ENCODE assay signal across 22 mouse cellular contexts in genomic region chr3:148510381-148510780, GRCm38 (mm10).
A peak's percentile ranks its signal among the peaks of the same experiment; 100 is the strongest.
DNase-seq lines count a peak whose midpoint lies in the region; ATAC-seq and TF ChIP-seq lines count a peak whose summit lies in the region.
"Had no signal": no experiment of that assay in that cellular context is flagged by ENCODE, and none has a peak within 500 bp of the region (broad histone marks: within the 10 kb centered on the region; RNA-seq: fewer than 3 reads in every experiment).

No protein-coding gene starts in this region.

- dilution Hi-C loops in CH12.LX (cut with MboI; ENCODE audit: extremely low pct_ligation_motif_present, extremely low pct_unique_long_range_greater_than_20kb, low sequenced_read_pairs): no loop called here

- no peak overlapping the region for H3K9ac ChIP-seq in CH12.LX (ENCODE audit: insufficient read depth, low read depth)
- H3K9ac ChIP-seq: forebrain, embryonic 13.5 days; liver, embryonic 13.5 days; lung, embryonic 14.5 days had no signal

- TF ChIP-seq RAD21 in CH12.LX (IDR thresholded peaks at IDR 0.05; ENCODE audit: low read depth, low read length): no peak

- peak; percentile 95 for ATAC-seq in granulocyte monocyte progenitor cell, adult 5-6 weeks (replicated peaks; ENCODE audit: poor library complexity, severe bottlenecking)
- peak; percentile 92 for ATAC-seq in megakaryocyte progenitor cell, adult 5-6 weeks (replicated peaks; ENCODE audit: poor library complexity)
- ATAC-seq: forebrain, embryonic 13.5 days; midbrain, embryonic 16.5 days had no signal

- H3K27me3 ChIP-seq in CH12.LX (replicated peaks): no peaks in the 10 kb centered on the region
- H3K27me3 ChIP-seq: forebrain, embryonic 13.5 days; liver, embryonic 13.5 days had no signal

- no peak for TF ChIP-seq POLR2A in CH12.LX (IDR thresholded peaks at IDR 0.05; ENCODE audit: low read depth, low read length)

- no peak overlapping the region for H3K4me3 ChIP-seq in CH12.LX (replicated peaks in 1 of 3; ENCODE audit: low read depth in 2 of 3, low read length in 2 of 3, poor library complexity in 1 of 3)
- H3K4me3 ChIP-seq: forebrain, embryonic 13.5 days; gastrocnemius, adult 2 months; liver, embryonic 13.5 days; midbrain, embryonic 10.5 days; myocyte had no signal

- no peak for TF ChIP-seq CTCF in CH12.LX (conservative IDR thresholded peaks at IDR 0.05 in 1 of 2, IDR thresholded peaks at IDR 0.05 in 1 of 2; ENCODE audit: low read depth in 2 of 2, low read length in 2 of 2)

- no peak for TF ChIP-seq EP300 in CH12.LX (IDR thresholded peaks at IDR 0.05; ENCODE audit: low read length)

- no peak overlapping the region for H3K27ac ChIP-seq in CH12.LX (ENCODE audit: insufficient read depth, low read depth)
- H3K27ac ChIP-seq: forebrain, embryonic 13.5 days; gastrocnemius, adult 2 months; kidney, postnatal 0 days; liver, embryonic 13.5 days; midbrain, embryonic 10.5 days had no signal

- H3K79me2 ChIP-seq in CH12.LX (replicated peaks; ENCODE audit: control insufficient read depth, extremely low read depth, insufficient read depth, poor library complexity, severe bottlenecking): no peaks in the 10 kb centered on the region

- no peaks in the 10 kb centered on the region for H3K36me3 ChIP-seq in CH12.LX (replicated peaks in 1 of 2; ENCODE audit: control insufficient read depth in 1 of 2, insufficient read depth in 1 of 2, low read length in 1 of 2)
- H3K36me3 ChIP-seq: liver, embryonic 13.5 days; midbrain, embryonic 10.5 days had no signal

- peak; percentile 96 for DNase-seq in 416B (ENCODE audit: low read depth)
- DNase-seq in CH12.LX (ENCODE audit: extremely low read depth): no peak
- DNase-seq in left cerebral cortex, adult 9 months (ENCODE audit: low spot score in 2 of 2): no peak
- DNase-seq in heart, adult 11 months: no peak
- DNase-seq in testis, postnatal 14 days (ENCODE audit: low spot score): no peak
- DNase-seq: adrenal gland, adult 2 months; cerebellum, adult 2 months; cerebellum, postnatal 25 days; gastrocnemius, adult 2 months; heart, postnatal 10 days; kidney, adult 2 months; liver, embryonic 13.5 days; lung, embryonic 14.5 days; right cerebral cortex, adult 18-20 months had no signal

- H3K4me2 ChIP-seq in CH12.LX (ENCODE audit: insufficient read depth, low read depth, poor library complexity, severe bottlenecking): peak overlapping the region; percentile 84
- H3K4me2 ChIP-seq: forebrain, embryonic 13.5 days; heart, embryonic 11.5 days; liver, embryonic 13.5 days; lung, embryonic 14.5 days had no signal

- peaks cover 0 to 4% of the 10 kb centered on the region in 2 experiments; a peak in 3 of 4 replicates for H3K4me1 ChIP-seq in CH12.LX (ENCODE audit: control insufficient read depth in 1 of 2, insufficient read depth in 2 of 2)
- H3K4me1 ChIP-seq: forebrain, embryonic 13.5 days; liver, embryonic 13.5 days; midbrain, embryonic 10.5 days had no signal

- H3K9me3 ChIP-seq in CH12.LX (replicated peaks; ENCODE audit: low read length): no peaks in the 10 kb centered on the region
- H3K9me3 ChIP-seq: forebrain, embryonic 13.5 days; liver, embryonic 13.5 days; midbrain, embryonic 10.5 days had no signal

- in situ Hi-C loops in CH12.LX (cut with MboI; ENCODE audit: low pct_ligation_motif_present, low pct_unique_long_range_greater_than_20kb, low sequenced_read_pairs): no loop called here

TF ChIP-seq in CH12.LX, 34 proteins besides CTCF, POLR2A, EP300 and RAD21:
- TF ChIP-seq BHLHE40 (IDR thresholded peaks at IDR 0.05; ENCODE audit: low read depth, low read length) (no peak), ZKSCAN1 (IDR thresholded peaks at IDR 0.05; ENCODE audit: borderline replicate concordance, low read depth, low read length) (no peak), ZC3H11A (IDR thresholded peaks at IDR 0.05; ENCODE audit: low read depth, low read length) (no peak), ZMIZ1 (IDR thresholded peaks at IDR 0.05; ENCODE audit: low read depth, low read length) (no peak), MXI1 (IDR thresholded peaks at IDR 0.05; ENCODE audit: low read depth, low read length) (no peak), ELF1 (IDR thresholded peaks at IDR 0.05; ENCODE audit: low read depth, low read length) (no peak), SMC3 (IDR thresholded peaks at IDR 0.05; ENCODE audit: low read depth, low read length) (no peak), PAX5 (IDR thresholded peaks at IDR 0.05; ENCODE audit: low read length) (no peak), SIN3A (IDR thresholded peaks at IDR 0.05; ENCODE audit: low read length) (no peak), IRF4 (IDR thresholded peaks at IDR 0.05; ENCODE audit: low read depth, low read length) (no peak)
TF ChIP-seq in CH12.LX: peak in this region for 0.
